8 mouse cellular contexts compared by ENCODE assay signal in the genomic region with DNA sequence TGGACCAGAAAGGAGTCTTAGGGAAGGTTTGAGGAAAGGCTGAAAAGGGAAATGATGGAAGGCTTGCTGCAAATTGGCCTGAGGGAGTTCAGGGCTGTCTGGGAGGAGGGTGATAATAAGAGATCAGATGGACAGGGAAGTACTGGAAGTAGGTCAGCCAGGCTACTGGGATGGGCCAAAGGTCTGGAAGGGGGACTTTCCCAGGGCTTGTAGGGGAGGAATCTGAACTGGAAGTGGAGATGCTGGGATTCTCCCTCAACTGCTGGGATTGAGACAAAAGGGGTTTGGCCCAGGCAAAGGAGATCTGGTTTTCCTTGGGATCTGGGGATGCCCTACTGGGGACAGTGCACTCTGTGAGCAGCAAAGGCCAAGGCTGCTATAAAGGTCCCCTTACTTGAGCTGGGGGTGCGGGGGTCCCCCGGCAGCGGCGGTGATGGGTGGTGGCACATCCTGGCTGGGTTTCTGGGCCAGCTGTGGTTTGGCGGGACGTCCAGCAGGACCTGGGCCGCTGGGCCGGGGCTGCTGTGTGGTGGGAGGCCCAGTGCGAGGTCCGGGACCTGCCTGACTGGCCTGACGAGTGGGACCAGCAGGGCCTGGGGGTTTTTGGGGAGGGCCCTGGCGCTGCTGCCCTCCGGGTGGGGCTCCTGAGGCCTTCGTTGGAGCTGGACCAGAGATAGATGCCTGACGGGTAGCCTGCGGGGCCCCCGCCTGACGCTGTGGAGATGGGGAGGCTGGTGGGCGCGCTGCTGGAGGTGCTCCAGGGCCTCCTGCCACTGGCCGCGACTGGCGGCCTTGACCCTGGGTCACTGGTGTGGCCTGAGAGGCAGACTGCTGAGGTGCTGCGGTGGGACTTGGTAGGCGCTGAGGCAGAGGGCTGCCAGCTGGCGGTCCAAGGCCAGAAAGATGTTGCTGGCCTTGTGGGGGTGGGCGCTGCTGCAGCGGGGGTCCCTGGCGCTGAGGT. TPM values are rescaled to one million over a fixed set of nuclear protein-coding genes. Genes with fewer than 3 reads are reported as not detected.
DNase-seq lines count a peak whose midpoint lies in the region; ATAC-seq lines count a peak whose summit lies in the region.

No protein-coding gene starts in this region.

- peak overlapping the region; percentile 22 for H3K4me2 ChIP-seq in heart, embryonic 11.5 days

- no peaks in the 10 kb centered on the region for H3K27me3 ChIP-seq in heart, embryonic 11.5 days (ENCODE audit: control insufficient read depth, insufficient read depth, low read length)

- no peak overlapping the region for H3K27ac ChIP-seq in brown adipose tissue, adult 24 weeks (replicated peaks; ENCODE audit: low read depth, low read length)
- no peak overlapping the region for H3K27ac ChIP-seq in heart, embryonic 11.5 days (ENCODE audit: low read depth, low read length)

- no peaks in the 10 kb centered on the region; the same call in 1 of the 2 replicates for H3K36me3 ChIP-seq in heart, embryonic 11.5 days (ENCODE audit: control insufficient read depth, insufficient read depth, low read length)

- no peaks in the 10 kb centered on the region for H3K4me1 ChIP-seq in brown adipose tissue, adult 24 weeks (ENCODE audit: control insufficient read depth, insufficient read depth, insufficient read length, low read length)
- H3K4me1 ChIP-seq in heart, embryonic 11.5 days (ENCODE audit: control insufficient read depth, insufficient read depth, low read length), result peaks cover 7% of the 10 kb centered on the region

- H3K9me3 ChIP-seq in heart, embryonic 11.5 days (replicated peaks; ENCODE audit: control insufficient read depth, low read length), result no peaks in the 10 kb centered on the region

- ATAC-seq in heart, embryonic 11.5 days (replicated peaks; ENCODE audit: insufficient number of reproducible peaks, low FRiP score, low TSS enrichment), result peak; percentile 47; the same call in 1 of the 2 replicates
- ATAC-seq in megakaryocyte-erythroid progenitor cell, adult 5-6 weeks (replicated peaks; ENCODE audit: low FRiP score, low TSS enrichment, poor library complexity, severe bottlenecking), result no peak
- no peak for ATAC-seq in activated CD4-positive, CD25-positive, alpha-beta regulatory T cell, adult 4 months

- H3K9ac ChIP-seq in heart, embryonic 11.5 days (ENCODE audit: low read depth, low read length), result 0 out of 2 replicates have a peak overlapping the region, but pooled peaks have one; percentile 22

- peak; percentile 3 for DNase-seq in kidney, postnatal 14 days
- no peak for DNase-seq in kidney, adult 11 months
- DNase-seq in lung, postnatal 14 days, result peak; percentile 2
- DNase-seq in spleen, adult 18-20 months, result no peak

- 38% methylated on average over 29 of the region's 29 CpGs for WGBS in heart, embryonic 11.5 days (ENCODE audit: insufficient replicate concordance)

- peak overlapping the region; percentile 22 for H3K4me3 ChIP-seq in brown adipose tissue, adult 24 weeks (ENCODE audit: insufficient read depth, low read depth, low read length)
- H3K4me3 ChIP-seq in heart, embryonic 11.5 days (ENCODE audit: low read depth, low read length), result no peak overlapping the region

RNA-seq across cellular contexts. Expression of gene Timp1, which starts 7.6 kb away (rescaled TPM):
- polyA plus RNA-seq in brown adipose tissue, adult 24 weeks (2012; ENCODE audit: insufficient read depth, insufficient read length, missing spikeins), result not detected in 2 replicates
- polyA plus RNA-seq in heart, embryonic 11.5 days (2014; fragmentation: Nextera tagmentation; extraction: Ambion mirVana), result 33.6 and 34.7 TPM in 2 replicates
- total RNA-seq in megakaryocyte-erythroid progenitor cell, adult 5-6 weeks (2014; fragmentation: Nextera tagmentation), result not detected in 2 replicates
- total RNA-seq in megakaryocyte-erythroid progenitor cell, adult 5-6 weeks (2017), result not detected in 2 replicates
- not detected for polyA plus RNA-seq in activated CD4-positive, CD25-positive, alpha-beta regulatory T cell, adult 4 months (2017; shearing (Covaris generic))

RNA-seq across cellular contexts. Expression of gene Syn1, which starts 58.4 kb away (rescaled TPM):
- polyA plus RNA-seq in brown adipose tissue, adult 24 weeks (2012; ENCODE audit: insufficient read depth, insufficient read length, missing spikeins), result not detected in 2 replicates
- polyA plus RNA-seq in heart, embryonic 11.5 days (2014; fragmentation: Nextera tagmentation; extraction: Ambion mirVana), result 0.52 and 0.56 TPM in 2 replicates
- total RNA-seq in megakaryocyte-erythroid progenitor cell, adult 5-6 weeks (2014; fragmentation: Nextera tagmentation), result not detected in 2 replicates
- 0.46 TPM in 1 of 2 replicates, not detected in the other for total RNA-seq in megakaryocyte-erythroid progenitor cell, adult 5-6 weeks (2017)
- polyA plus RNA-seq in activated CD4-positive, CD25-positive, alpha-beta regulatory T cell, adult 4 months (2017; shearing (Covaris generic)), result not detected

Comparison
In these comparisons a context has a peak if more than half of its experiments do, and no peak if none do; other contexts are left out.
1. DNase-seq: peak in kidney, postnatal 14 days (single experiment) and lung, postnatal 14 days (single experiment); none in kidney, adult 11 months (single experiment) and spleen, adult 18-20 months (0 of 2).
2. RNA of gene Timp1, which starts 7.6 kb away (polyA plus RNA-seq): 33.6 to 34.7 TPM in heart, embryonic 11.5 days; not detected in brown adipose tissue, adult 24 weeks and not detected in activated CD4-positive, CD25-positive, alpha-beta regulatory T cell, adult 4 months; every median in the first group is over 10 times any median in the second.